Mouse (Mus musculus): ENCODE data around the gene Lars2.
"Not testable (repeated sequence)": the region's sequence is repeated elsewhere in the genome, so short reads cannot be mapped to it uniquely, and the experiment has no call there.

The Lars2 gene

GRCm38 (mm10) chr9:123366708-123367385 lies at the start of gene Lars2:
Lars2 (plus strand) TSS chr9:123366927.
- peak; percentile 88 to 92 for DNase-seq (ENCODE audit: low spot score in 2 of 2)

GRCm38 (mm10) chr9:123326106-123326505 lies 40.6 kb upstream of the Lars2 start:
- no peak for DNase-seq (ENCODE audit: low spot score in 2 of 2)

- DNase-seq (ENCODE audit: low spot score in 2 of 2) = no peak
Observed at GRCm38 (mm10) chr9:123328336-123328735, 38.4 kb upstream of the Lars2 start.

GRCm38 (mm10) chr9:123329831-123330230 lies 36.9 kb upstream of the Lars2 start:
- no peak for DNase-seq (ENCODE audit: low spot score in 2 of 2)

- DNase-seq (ENCODE audit: low spot score in 2 of 2) = not testable (repeated sequence)
Observed at GRCm38 (mm10) chr9:123330271-123330670, 36.5 kb upstream of the Lars2 start.

- no peak for DNase-seq (ENCODE audit: low spot score in 2 of 2)
Observed at GRCm38 (mm10) chr9:123333479-123333878, 33.2 kb upstream of the Lars2 start.

GRCm38 (mm10) chr9:123335044-123335670 lies 31.6 kb upstream of the Lars2 start:
- DNase-seq (ENCODE audit: low spot score in 2 of 2) = no peak

GRCm38 (mm10) chr9:123339651-123340144 lies 27.0 kb upstream of the Lars2 start:
- DNase-seq (ENCODE audit: low spot score in 2 of 2) = no peak

- DNase-seq (ENCODE audit: low spot score in 2 of 2) = no peak
Observed at GRCm38 (mm10) chr9:123341256-123341655, 25.5 kb upstream of the Lars2 start.

GRCm38 (mm10) chr9:123343069-123343468 lies 23.7 kb upstream of the Lars2 start:
- DNase-seq (ENCODE audit: low spot score in 2 of 2) = no peak

- not testable (repeated sequence) for DNase-seq (ENCODE audit: low spot score in 2 of 2)
Observed at GRCm38 (mm10) chr9:123349286-123349685, 17.4 kb upstream of the Lars2 start.

GRCm38 (mm10) chr9:123359981-123360380 lies 6.7 kb upstream of the Lars2 start:
- DNase-seq (ENCODE audit: low spot score in 2 of 2) = no peak

GRCm38 (mm10) chr9:123365353-123365752 lies 1.4 kb upstream of the Lars2 start:
- no peak for DNase-seq (ENCODE audit: low spot score in 2 of 2)

GRCm38 (mm10) chr9:123365942-123366707 lies 602 bp upstream of the Lars2 start:
- DNase-seq (ENCODE audit: low spot score in 2 of 2) = no peak

- no peak for DNase-seq (ENCODE audit: low spot score in 2 of 2)
Observed at GRCm38 (mm10) chr9:123367636-123368035, 909 bp downstream of the Lars2 start.

GRCm38 (mm10) chr9:123382399-123382798 lies 15.7 kb downstream of the Lars2 start:
- DNase-seq (ENCODE audit: low spot score in 2 of 2) = no peak

GRCm38 (mm10) chr9:123384696-123385095 lies 18.0 kb downstream of the Lars2 start:
- no peak for DNase-seq (ENCODE audit: low spot score in 2 of 2)

GRCm38 (mm10) chr9:123385352-123386198 lies 18.8 kb downstream of the Lars2 start:
- no peak for DNase-seq (ENCODE audit: low spot score in 2 of 2)

GRCm38 (mm10) chr9:123386347-123386746 lies 19.6 kb downstream of the Lars2 start:
- no peak for DNase-seq (ENCODE audit: low spot score in 2 of 2)

GRCm38 (mm10) chr9:123388087-123389007 lies 21.6 kb downstream of the Lars2 start:
- not testable (repeated sequence) for DNase-seq (ENCODE audit: low spot score in 2 of 2)

Data from spleen, postnatal 14 days (tissue).